Mouse (Mus musculus): ENCODE results near the gene Pxdc1. TPM values are rescaled to one million over a fixed set of nuclear protein-coding genes. Genes with fewer than 3 reads are reported as not detected.

The Pxdc1 gene
- polyA plus RNA-seq, 1 experiment, result 8.2 TPM

GRCm38 (mm10) chr13:34676507-34676906 lies 23.2 kb upstream of the Pxdc1 start:
- H3K4me1 ChIP-seq (ENCODE audit: control insufficient read depth, insufficient read depth, low read length), result peaks cover 2% of the 10 kb centered on the region; the same call in 1 of the 2 replicates
- TF ChIP-seq POLR2A (IDR thresholded peaks at IDR 0.05; ENCODE audit: extremely low read depth, insufficient read depth, low read length), result no peak
- TF ChIP-seq CTCF (IDR thresholded peaks at IDR 0.05; ENCODE audit: extremely low read depth, insufficient read depth, low read length), result no peak
- no peak overlapping the region for H3K27ac ChIP-seq (ENCODE audit: insufficient read depth, low read length)
- H3K4me3 ChIP-seq (ENCODE audit: insufficient read depth, low read length), result no peak overlapping the region

GRCm38 (mm10) chr13:34675847-34676383 lies 22.6 kb upstream of the Pxdc1 start:
- Histone ChIP-seq H3K4me3 (ENCODE audit: insufficient read depth, low read length) (no peak overlapping the region), H3K27ac (ENCODE audit: insufficient read depth, low read length) (no peak overlapping the region), H3K4me1 (ENCODE audit: control insufficient read depth, insufficient read depth, low read length) (peaks cover 2% of the 10 kb centered on the region; the same call in 1 of the 2 replicates)
- no peak for TF ChIP-seq CTCF (IDR thresholded peaks at IDR 0.05; ENCODE audit: extremely low read depth, insufficient read depth, low read length)
- no peak for TF ChIP-seq POLR2A (IDR thresholded peaks at IDR 0.05; ENCODE audit: extremely low read depth, insufficient read depth, low read length)

GRCm38 (mm10) chr13:34673354-34673753 lies 20.1 kb upstream of the Pxdc1 start:
- H3K4me1 ChIP-seq (ENCODE audit: control insufficient read depth, insufficient read depth, low read length), result peaks cover 2% of the 10 kb centered on the region; the same call in 1 of the 2 replicates
- no peak overlapping the region for H3K4me3 ChIP-seq (ENCODE audit: insufficient read depth, low read length)
- no peak for TF ChIP-seq POLR2A (IDR thresholded peaks at IDR 0.05; ENCODE audit: extremely low read depth, insufficient read depth, low read length)
- no peak for TF ChIP-seq CTCF (IDR thresholded peaks at IDR 0.05; ENCODE audit: extremely low read depth, insufficient read depth, low read length)
- H3K27ac ChIP-seq (ENCODE audit: insufficient read depth, low read length), result no peak overlapping the region

GRCm38 (mm10) chr13:34669919-34670865 lies 16.9 kb upstream of the Pxdc1 start:
- Histone ChIP-seq H3K4me3 (ENCODE audit: insufficient read depth, low read length) (no peak overlapping the region), H3K27ac (ENCODE audit: insufficient read depth, low read length) (no peak overlapping the region), H3K4me1 (ENCODE audit: control insufficient read depth, insufficient read depth, low read length) (no peaks in the 10 kb centered on the region)
- no peak for TF ChIP-seq POLR2A (IDR thresholded peaks at IDR 0.05; ENCODE audit: extremely low read depth, insufficient read depth, low read length)
- TF ChIP-seq CTCF (IDR thresholded peaks at IDR 0.05; ENCODE audit: extremely low read depth, insufficient read depth, low read length), result no peak

- Histone ChIP-seq H3K4me3 (ENCODE audit: insufficient read depth, low read length) (no peak overlapping the region), H3K4me1 (ENCODE audit: control insufficient read depth, insufficient read depth, low read length) (no peaks in the 10 kb centered on the region), H3K27ac (ENCODE audit: insufficient read depth, low read length) (no peak overlapping the region)
- no peak for TF ChIP-seq CTCF (IDR thresholded peaks at IDR 0.05; ENCODE audit: extremely low read depth, insufficient read depth, low read length)
- TF ChIP-seq POLR2A (IDR thresholded peaks at IDR 0.05; ENCODE audit: extremely low read depth, insufficient read depth, low read length), result no peak
These were observed 13.9 kb upstream of the Pxdc1 start for GRCm38 (mm10) chr13:34667197-34667596.

- Histone ChIP-seq H3K27ac (ENCODE audit: insufficient read depth, low read length) (no peak overlapping the region), H3K4me3 (ENCODE audit: insufficient read depth, low read length) (no peak overlapping the region), H3K4me1 (ENCODE audit: control insufficient read depth, insufficient read depth, low read length) (no peaks in the 10 kb centered on the region)
- TF ChIP-seq CTCF (IDR thresholded peaks at IDR 0.05; ENCODE audit: extremely low read depth, insufficient read depth, low read length) (no peak), POLR2A (IDR thresholded peaks at IDR 0.05; ENCODE audit: extremely low read depth, insufficient read depth, low read length) (no peak)
These were observed 11.8 kb upstream of the Pxdc1 start for GRCm38 (mm10) chr13:34665074-34665473.

- no peak overlapping the region for H3K4me3 ChIP-seq (ENCODE audit: insufficient read depth, low read length)
- TF ChIP-seq CTCF (IDR thresholded peaks at IDR 0.05; ENCODE audit: extremely low read depth, insufficient read depth, low read length), result no peak
- TF ChIP-seq POLR2A (IDR thresholded peaks at IDR 0.05; ENCODE audit: extremely low read depth, insufficient read depth, low read length), result no peak
- no peak overlapping the region for H3K27ac ChIP-seq (ENCODE audit: insufficient read depth, low read length)
- no peaks in the 10 kb centered on the region for H3K4me1 ChIP-seq (ENCODE audit: control insufficient read depth, insufficient read depth, low read length)
These were observed 10.5 kb upstream of the Pxdc1 start for GRCm38 (mm10) chr13:34663762-34664161.

GRCm38 (mm10) chr13:34659507-34659906 lies 6.2 kb upstream of the Pxdc1 start:
- Histone ChIP-seq H3K4me1 (ENCODE audit: control insufficient read depth, insufficient read depth, low read length) (no peaks in the 10 kb centered on the region), H3K4me3 (ENCODE audit: insufficient read depth, low read length) (no peak overlapping the region), H3K27ac (ENCODE audit: insufficient read depth, low read length) (no peak overlapping the region)
- TF ChIP-seq CTCF (IDR thresholded peaks at IDR 0.05; ENCODE audit: extremely low read depth, insufficient read depth, low read length) (no peak), POLR2A (IDR thresholded peaks at IDR 0.05; ENCODE audit: extremely low read depth, insufficient read depth, low read length) (no peak)

- no peaks in the 10 kb centered on the region for H3K4me1 ChIP-seq (ENCODE audit: control insufficient read depth, insufficient read depth, low read length)
- no peak overlapping the region for H3K27ac ChIP-seq (ENCODE audit: insufficient read depth, low read length)
- no peak overlapping the region for H3K4me3 ChIP-seq (ENCODE audit: insufficient read depth, low read length)
- no peak for TF ChIP-seq CTCF (IDR thresholded peaks at IDR 0.05; ENCODE audit: extremely low read depth, insufficient read depth, low read length)
- TF ChIP-seq POLR2A (IDR thresholded peaks at IDR 0.05; ENCODE audit: extremely low read depth, insufficient read depth, low read length), result no peak
These were observed 3.1 kb upstream of the Pxdc1 start for GRCm38 (mm10) chr13:34656351-34656750.
